Mouse (Mus musculus): Measurements from ENCODE around the gene Ccdc34. TPM values are rescaled to one million over a fixed set of nuclear protein-coding genes. Genes with fewer than 3 reads are reported as not detected.

Gene Ccdc34
- total RNA-seq, 2 experiments from 2014 or later: 2.5 to 3.2 TPM

- intact Hi-C loops (cut with DNase I): no loop called here
- TF ChIP-seq CTCF (IDR thresholded peaks at IDR 0.05): no peak
- DNase-seq: no peak
- Histone ChIP-seq H3K27ac (no peak overlapping the region), H3K4me3 (no peak overlapping the region)
These were observed 40.8 kb downstream of the Ccdc34 start for GRCm38 (mm10) chr2:110058424-110058823.

- TF ChIP-seq CTCF (IDR thresholded peaks at IDR 0.05): peak; percentile 62
- H3K27ac ChIP-seq: no peak overlapping the region
- intact Hi-C loops (cut with DNase I): loop anchor here (1.0 kb wide), 1 partner anchor 142 kb away; no protein-coding TSS in a partner anchor
- no peak for DNase-seq
- no peak overlapping the region for H3K4me3 ChIP-seq
These were observed 45.5 kb downstream of the Ccdc34 start for GRCm38 (mm10) chr2:110063131-110063530.

DNA sequence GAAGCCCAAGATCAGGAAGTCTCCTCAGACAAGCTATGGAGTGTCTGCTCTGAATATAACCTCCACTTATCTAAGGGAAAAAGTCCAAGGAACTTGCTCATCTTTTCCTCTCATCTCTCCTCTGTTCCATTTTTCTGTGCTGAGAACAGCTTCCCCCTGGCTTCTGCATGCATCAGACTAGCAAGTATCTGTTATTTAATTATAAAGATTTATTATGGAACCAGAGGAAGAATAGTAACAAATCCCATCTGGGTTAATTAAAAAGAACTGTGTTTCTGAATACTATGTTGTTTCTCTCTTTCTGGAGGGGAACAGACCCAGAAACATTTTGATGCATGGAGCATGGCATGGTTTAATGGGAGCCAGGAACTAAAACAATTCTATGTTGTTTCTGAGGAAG lies 51.3 kb downstream of the Ccdc34 start:
- no peak for TF ChIP-seq CTCF (IDR thresholded peaks at IDR 0.05)
- no peak for DNase-seq
- H3K4me3 ChIP-seq: no peak overlapping the region
- intact Hi-C loops (cut with DNase I): no loop called here
- no peak overlapping the region for H3K27ac ChIP-seq

DNA sequence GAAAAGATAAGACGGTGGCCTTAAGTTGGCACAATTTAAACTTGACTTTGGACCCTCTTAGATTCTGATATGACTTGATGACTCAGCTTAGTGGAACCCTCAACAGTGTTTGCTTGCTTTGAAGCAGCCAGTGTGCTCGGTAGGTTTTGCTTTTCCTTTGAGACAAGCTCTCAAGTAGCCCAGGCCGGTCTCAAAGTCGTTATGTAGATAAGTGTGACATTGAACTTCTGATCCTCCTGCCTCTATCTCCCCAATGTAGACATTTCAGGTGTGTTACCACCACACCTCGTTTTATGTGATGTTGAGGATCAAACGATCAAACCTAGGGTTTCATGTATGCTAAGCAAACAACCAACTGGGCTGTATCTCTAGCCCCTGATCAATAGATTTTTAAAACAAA lies 55.4 kb downstream of the Ccdc34 start:
- H3K27ac ChIP-seq: no peak overlapping the region
- TF ChIP-seq CTCF (IDR thresholded peaks at IDR 0.05): no peak
- intact Hi-C loops (cut with DNase I): no loop called here
- no peak overlapping the region for H3K4me3 ChIP-seq
- DNase-seq: no peak

- no peak for DNase-seq
- TF ChIP-seq CTCF (IDR thresholded peaks at IDR 0.05): no peak
- no peak overlapping the region for H3K4me3 ChIP-seq
- intact Hi-C loops (cut with DNase I): no loop called here
- no peak overlapping the region for H3K27ac ChIP-seq
These were observed 57.2 kb downstream of the Ccdc34 start for GRCm38 (mm10) chr2:110074646-110075452.

- intact Hi-C loops (cut with DNase I): no loop called here
- H3K27ac ChIP-seq: no peak overlapping the region
- no peak for DNase-seq
- no peak overlapping the region for H3K4me3 ChIP-seq
- no peak for TF ChIP-seq CTCF (IDR thresholded peaks at IDR 0.05)
These were observed 59.6 kb downstream of the Ccdc34 start for GRCm38 (mm10) chr2:110077240-110077639.

DNA sequence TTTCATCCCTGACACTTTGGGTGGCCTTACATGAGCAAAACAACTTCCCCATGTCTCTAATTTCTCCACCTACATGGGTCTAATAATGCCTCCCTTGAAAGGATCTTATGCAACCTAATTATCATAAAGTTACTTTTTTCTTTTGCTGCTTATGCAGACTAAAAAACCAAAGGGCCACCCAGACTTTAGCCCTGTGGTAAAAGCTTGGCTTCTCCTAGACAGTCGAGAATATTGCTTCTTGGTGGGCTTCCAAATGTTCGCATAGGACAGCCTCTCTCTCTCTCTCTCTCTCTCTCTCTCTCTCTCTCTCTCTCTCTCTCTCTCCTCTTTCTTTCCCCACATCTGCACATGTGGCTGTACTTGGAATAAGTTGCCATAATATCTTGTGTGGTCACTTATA lies 60.0 kb downstream of the Ccdc34 start:
- no peak for DNase-seq
- Histone ChIP-seq H3K4me3 (no peak overlapping the region), H3K27ac (no peak overlapping the region)
- no peak for TF ChIP-seq CTCF (IDR thresholded peaks at IDR 0.05)
- intact Hi-C loops (cut with DNase I): no loop called here

GRCm38 (mm10) chr2:110080532-110080931 lies 62.9 kb downstream of the Ccdc34 start:
- Histone ChIP-seq H3K27ac (no peak overlapping the region), H3K4me3 (no peak overlapping the region)
- intact Hi-C loops (cut with DNase I): no loop called here
- no peak for DNase-seq
- TF ChIP-seq CTCF (IDR thresholded peaks at IDR 0.05): no peak

DNA sequence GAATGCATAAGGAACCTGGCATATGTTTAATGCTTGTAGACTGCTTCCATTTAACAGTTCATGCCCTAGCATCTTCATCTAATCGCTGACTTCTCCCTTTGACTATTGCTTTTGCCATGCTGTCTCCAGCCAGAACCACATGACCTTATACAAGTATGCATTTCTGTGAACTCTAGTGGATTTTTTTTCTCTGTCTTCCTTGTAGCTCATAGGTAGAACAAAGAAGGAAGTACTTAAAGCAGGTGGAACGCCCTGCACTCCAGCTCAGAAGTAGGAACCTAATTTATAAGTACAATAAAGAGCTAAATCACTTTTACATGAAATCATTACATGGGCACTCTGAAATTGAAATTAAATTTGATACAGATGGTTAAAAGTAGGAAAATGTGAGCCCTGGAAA lies 65.4 kb downstream of the Ccdc34 start:
- intact Hi-C loops (cut with DNase I): no loop called here
- DNase-seq: no peak
- TF ChIP-seq CTCF (IDR thresholded peaks at IDR 0.05): no peak
- no peak overlapping the region for H3K27ac ChIP-seq
- H3K4me3 ChIP-seq: no peak overlapping the region

- DNase-seq: peak; percentile 52
- H3K4me3 ChIP-seq: no peak overlapping the region
- no peak for TF ChIP-seq CTCF (IDR thresholded peaks at IDR 0.05)
- peak overlapping the region; percentile 66 for H3K27ac ChIP-seq
- intact Hi-C loops (cut with DNase I): no loop called here
These were observed 68.1 kb downstream of the Ccdc34 start for GRCm38 (mm10) chr2:110085701-110086143.

GRCm38 (mm10) chr2:110114133-110114532 lies 96.5 kb downstream of the Ccdc34 start:
- no peak for TF ChIP-seq CTCF (IDR thresholded peaks at IDR 0.05)
- intact Hi-C loops (cut with DNase I): no loop called here

DNA sequence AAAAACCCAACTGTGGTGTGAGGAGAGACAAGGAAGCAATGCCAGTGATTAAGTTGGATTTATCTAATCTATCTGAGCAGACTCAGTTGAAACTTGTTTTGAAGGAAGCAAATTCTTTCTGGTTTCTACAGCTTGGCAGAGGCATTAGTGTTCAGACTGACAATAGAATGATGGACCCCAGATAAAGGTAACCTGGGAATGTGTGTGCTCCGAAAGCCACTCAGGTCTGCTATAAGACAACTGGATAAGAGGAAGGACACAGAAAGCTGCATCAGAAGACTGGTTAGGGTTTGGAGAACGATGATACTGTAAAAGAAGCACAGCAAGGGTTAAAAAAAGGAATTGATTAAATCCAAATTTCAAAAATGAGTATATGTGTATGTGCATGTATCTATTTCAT lies 111.8 kb downstream of the Ccdc34 start:
- Histone ChIP-seq H3K4me3 (no peak overlapping the region), H3K27ac (no peak overlapping the region)
- TF ChIP-seq CTCF (IDR thresholded peaks at IDR 0.05): no peak
- intact Hi-C loops (cut with DNase I): no loop called here
- DNase-seq: no peak

More at GRCm38 (mm10) chr2:110114133-110114532, 96.5 kb downstream of the Ccdc34 start:
- Histone ChIP-seq H3K4me3 (no peak overlapping the region), H3K27ac (no peak overlapping the region)
- no peak for DNase-seq

DNA sequence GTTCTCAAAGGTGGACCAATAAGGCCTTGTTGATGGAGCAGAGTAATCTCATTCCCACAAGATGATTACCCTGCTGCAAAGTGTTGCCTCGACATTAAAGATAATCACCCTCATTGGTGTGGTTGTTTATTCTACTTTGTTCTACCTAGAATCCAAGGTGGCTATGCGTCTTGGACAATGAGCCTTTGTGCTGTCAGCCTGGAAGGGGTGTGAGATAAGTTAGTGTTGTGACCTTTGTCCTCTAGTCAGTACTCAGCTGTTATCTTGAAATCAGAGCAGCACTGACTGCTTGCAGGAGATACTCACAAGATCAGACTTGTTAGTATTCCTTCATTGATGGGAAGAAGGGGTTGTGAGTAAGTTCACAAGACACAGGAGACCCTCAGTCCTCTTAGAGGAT lies 114.0 kb downstream of the Ccdc34 start:
- Histone ChIP-seq H3K4me3 (no peak overlapping the region), H3K27ac (no peak overlapping the region)
- no peak for TF ChIP-seq CTCF (IDR thresholded peaks at IDR 0.05)
- DNase-seq: no peak
- intact Hi-C loops (cut with DNase I): no loop called here

All from gastrocnemius, adult 2 months (tissue).